Mouse (Mus musculus): ENCODE measurements around the gene Anxa4. TPM values are rescaled to one million over a fixed set of nuclear protein-coding genes. Genes with fewer than 3 reads are reported as not detected.

Anxa4 gene
- total RNA-seq, 2 experiments from 2014 or later = 43.7 to 65.7 TPM

Other genes with a start within 250 kb of the Anxa4 start
- 13.5 and 16.8 TPM in 2 replicates for gene Asprv1, start 165.4 kb downstream of the Anxa4 start, total RNA-seq (2015)
- gene Asprv1, start 165.4 kb downstream of the Anxa4 start, total RNA-seq (2017) = 12.1 and 19.1 TPM in 2 replicates
- 70.4 and 76.0 TPM in 2 replicates for gene Mxd1, start 124.4 kb downstream of the Anxa4 start, total RNA-seq (2015)
- gene Mxd1, start 124.4 kb downstream of the Anxa4 start, total RNA-seq (2017) = 87.1 and 120 TPM in 2 replicates
- gene Snrnp27, start 109.1 kb downstream of the Anxa4 start, total RNA-seq (2015) = 81.4 and 81.9 TPM in 2 replicates
- 100 and 101 TPM in 2 replicates for gene Snrnp27, start 109.1 kb downstream of the Anxa4 start, total RNA-seq (2017)
- 26.7 and 26.8 TPM in 2 replicates for gene Gmcl1, start 60.2 kb downstream of the Anxa4 start, total RNA-seq (2015)
- 16.9 and 23.4 TPM in 2 replicates for gene Gmcl1, start 60.2 kb downstream of the Anxa4 start, total RNA-seq (2017)
- gene Aak1, start 55.9 kb upstream of the Anxa4 start, total RNA-seq (2015) = 29.7 and 37.6 TPM in 2 replicates
- 5.3 and 12.9 TPM in 2 replicates for gene Aak1, start 55.9 kb upstream of the Anxa4 start, total RNA-seq (2017)
- 88.7 and 104 TPM in 2 replicates for gene Nfu1, start 215.7 kb upstream of the Anxa4 start, total RNA-seq (2015)
- 72.6 and 99.3 TPM in 2 replicates for gene Nfu1, start 215.7 kb upstream of the Anxa4 start, total RNA-seq (2017)
- 21.9 and 22.1 TPM in 2 replicates for gene Gfpt1, start 249.3 kb upstream of the Anxa4 start, total RNA-seq (2015)
- gene Gfpt1, start 249.3 kb upstream of the Anxa4 start, total RNA-seq (2017) = 16.4 and 25.2 TPM in 2 replicates

Measured in megakaryocyte, adult 5-6 weeks (primary cell).